Mouse (Mus musculus): ENCODE results near the gene Sorcs1.

The Sorcs1 gene

GRCm38 (mm10) chr19:50422928-50423327, 255.5 kb downstream of the Sorcs1 start:
- in situ Hi-C loops (cut with MboI, MseI), result no loop called here

GRCm38 (mm10) chr19:50418962-50419720, 259.3 kb downstream of the Sorcs1 start:
- in situ Hi-C loops (cut with MboI, MseI), result no loop called here

GRCm38 (mm10) chr19:50410561-50410960, 267.9 kb downstream of the Sorcs1 start:
- in situ Hi-C loops (cut with MboI, MseI), result no loop called here

- in situ Hi-C loops (cut with MboI, MseI), result no loop called here
Measured at GRCm38 (mm10) chr19:50398341-50398740, 280.1 kb downstream of the Sorcs1 start.

GRCm38 (mm10) chr19:50395731-50396130, 282.7 kb downstream of the Sorcs1 start:
- in situ Hi-C loops (cut with MboI, MseI), result no loop called here

- in situ Hi-C loops (cut with MboI, MseI), result no loop called here
Measured at GRCm38 (mm10) chr19:50394101-50394500, 284.3 kb downstream of the Sorcs1 start.

GRCm38 (mm10) chr19:50389925-50390552, 288.4 kb downstream of the Sorcs1 start:
- in situ Hi-C loops (cut with MboI, MseI), result no loop called here

- in situ Hi-C loops (cut with MboI, MseI), result no loop called here
Measured at GRCm38 (mm10) chr19:50378901-50379300, 299.5 kb downstream of the Sorcs1 start.

- in situ Hi-C loops (cut with MboI, MseI), result no loop called here
Measured at GRCm38 (mm10) chr19:50374751-50375150, 303.7 kb downstream of the Sorcs1 start.

- in situ Hi-C loops (cut with MboI, MseI), result no loop called here
Measured at GRCm38 (mm10) chr19:50366446-50366845, 312.0 kb downstream of the Sorcs1 start.

GRCm38 (mm10) chr19:50362655-50363500, 315.6 kb downstream of the Sorcs1 start:
- in situ Hi-C loops (cut with MboI, MseI), result no loop called here

- in situ Hi-C loops (cut with MboI, MseI), result no loop called here
Measured at GRCm38 (mm10) chr19:50358561-50358960, 319.9 kb downstream of the Sorcs1 start.

- in situ Hi-C loops (cut with MboI, MseI), result no loop called here
Measured at GRCm38 (mm10) chr19:50339211-50339610, 339.2 kb downstream of the Sorcs1 start.

GRCm38 (mm10) chr19:50336751-50337150, 341.7 kb downstream of the Sorcs1 start:
- in situ Hi-C loops (cut with MboI, MseI), result no loop called here

- in situ Hi-C loops (cut with MboI, MseI), result no loop called here
Measured at GRCm38 (mm10) chr19:50331136-50331535, 347.3 kb downstream of the Sorcs1 start.

- in situ Hi-C loops (cut with MboI, MseI), result no loop called here
Measured at GRCm38 (mm10) chr19:50327804-50328203, 350.6 kb downstream of the Sorcs1 start.

GRCm38 (mm10) chr19:50326151-50326550, 352.3 kb downstream of the Sorcs1 start:
- in situ Hi-C loops (cut with MboI, MseI), result no loop called here

- in situ Hi-C loops (cut with MboI, MseI), result no loop called here
Measured at GRCm38 (mm10) chr19:50325686-50326085, 352.8 kb downstream of the Sorcs1 start.

GRCm38 (mm10) chr19:50307046-50307445, 371.4 kb downstream of the Sorcs1 start:
- in situ Hi-C loops (cut with MboI, MseI), result no loop called here

GRCm38 (mm10) chr19:50294205-50294604, 384.2 kb downstream of the Sorcs1 start:
- in situ Hi-C loops (cut with MboI, MseI), result no loop called here

GRCm38 (mm10) chr19:50264450-50264849, 414.0 kb downstream of the Sorcs1 start:
- in situ Hi-C loops (cut with MboI, MseI), result no loop called here

GRCm38 (mm10) chr19:50258718-50259413, 419.6 kb downstream of the Sorcs1 start:
- in situ Hi-C loops (cut with MboI, MseI), result no loop called here
